Mouse (Mus musculus) liver, postnatal 0 days (tissue): Measurements from ENCODE around the gene Qrich2.

ENCODE experiments used
- CTCF ChIP-seq: sonication (generic); IDR thresholded peaks from 2 replicates; pipeline ENCODE4 v1.5.1; 2016; ENCODE audit warnings: antibody characterized with exemption, low read depth
- EP300 ChIP-seq: IDR thresholded peaks from 2 replicates; pipeline ENCODE4 v1.6.1; 2016; ENCODE audit warnings: antibody characterized with exemption, low read depth, mild to moderate bottlenecking

DNA sequence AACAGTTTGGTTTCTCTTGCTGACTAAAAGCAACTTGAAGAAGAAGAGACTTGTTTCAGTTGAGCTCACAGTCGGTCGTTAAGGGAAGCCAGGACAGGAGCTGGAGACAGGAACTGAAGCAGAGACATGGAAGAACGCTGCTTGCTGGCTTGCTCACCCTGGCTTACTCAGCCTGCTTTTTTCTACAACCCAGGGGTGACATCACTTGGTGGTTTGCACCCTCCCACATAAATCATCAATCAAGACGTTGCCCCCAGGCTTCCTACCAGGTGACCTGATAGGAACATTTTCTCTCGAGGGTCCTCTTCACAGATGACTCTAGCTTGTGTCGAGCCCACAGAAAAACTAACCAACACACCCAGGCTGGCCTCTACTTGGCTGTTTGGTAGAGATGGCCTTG, 42.8 kb downstream of the Qrich2 start:
- TF ChIP-seq CTCF (no peak), EP300 (no peak)
